Mouse (Mus musculus): ENCODE measurements around the gene Nudt6. TPM values are rescaled to one million over a fixed set of nuclear protein-coding genes. Genes with fewer than 3 reads are reported as not detected.

Gene Nudt6
- polyA plus RNA-seq, 1 experiment from 2014 or later: 4.9 TPM

GRCm38 (mm10) chr3:37381457-37381856 lies 38.6 kb downstream of the Nudt6 start:
- H3K4me2 ChIP-seq: no peak overlapping the region
- ATAC-seq (ENCODE audit: insufficient read depth): no peak
- H3K27me3 ChIP-seq: no peaks in the 10 kb centered on the region
- H3K4me3 ChIP-seq (replicated peaks): no peak overlapping the region
- no peaks in the 10 kb centered on the region for H3K4me1 ChIP-seq (replicated peaks)
- H3K9me3 ChIP-seq (replicated peaks): no peaks in the 10 kb centered on the region
- 45% methylated on average over 6 of the region's 6 CpGs for WGBS (ENCODE audit: insufficient replicate concordance)
- no peaks in the 10 kb centered on the region for H3K36me3 ChIP-seq (replicated peaks)
- H3K9ac ChIP-seq: no peak overlapping the region
- H3K27ac ChIP-seq (replicated peaks): no peak overlapping the region

- no peaks in the 10 kb centered on the region for H3K4me1 ChIP-seq (replicated peaks)
- H3K9ac ChIP-seq: no peak overlapping the region
- H3K4me2 ChIP-seq: no peak overlapping the region
- no peak overlapping the region for H3K4me3 ChIP-seq (replicated peaks)
- H3K9me3 ChIP-seq (replicated peaks): no peaks in the 10 kb centered on the region
- no peak overlapping the region for H3K27ac ChIP-seq (replicated peaks)
- no peaks in the 10 kb centered on the region for H3K36me3 ChIP-seq (replicated peaks)
- ATAC-seq (ENCODE audit: insufficient read depth): no peak
- no peaks in the 10 kb centered on the region for H3K27me3 ChIP-seq
- WGBS (ENCODE audit: insufficient replicate concordance): 69% methylated on average over 18 of the region's 18 CpGs
Observed at GRCm38 (mm10) chr3:37379930-37380881, 39.8 kb downstream of the Nudt6 start.

- Histone ChIP-seq H3K4me1 (replicated peaks) (no peaks in the 10 kb centered on the region), H3K27me3 (no peaks in the 10 kb centered on the region), H3K9ac (no peak overlapping the region), H3K4me3 (replicated peaks) (no peak overlapping the region), H3K27ac (replicated peaks) (no peak overlapping the region), H3K4me2 (no peak overlapping the region), H3K9me3 (replicated peaks) (no peaks in the 10 kb centered on the region), H3K36me3 (replicated peaks) (no peaks in the 10 kb centered on the region)
- no peak for ATAC-seq (ENCODE audit: insufficient read depth)
- WGBS (ENCODE audit: insufficient replicate concordance): 64% methylated on average over 14 of the region's 14 CpGs
Observed at GRCm38 (mm10) chr3:37379201-37379600, 40.8 kb downstream of the Nudt6 start.

DNA sequence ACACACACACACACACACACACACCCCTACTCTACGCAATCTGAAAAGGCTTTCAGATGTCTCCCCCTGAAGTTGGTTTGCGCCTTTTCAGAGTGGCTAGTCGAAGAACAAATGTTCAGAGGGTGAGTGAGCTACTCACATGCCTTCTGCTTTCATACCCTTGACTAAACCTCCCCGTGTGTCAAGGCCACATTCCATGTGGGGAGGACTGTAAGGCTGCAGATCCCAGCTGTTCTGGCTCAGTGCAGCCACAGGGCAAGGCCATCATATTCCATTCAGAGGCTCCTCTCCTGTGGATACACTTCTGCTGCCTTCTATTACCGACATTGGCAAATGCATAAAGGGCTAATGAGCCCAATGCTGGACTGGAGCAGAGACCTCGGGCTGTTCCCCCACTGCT lies 41.6 kb downstream of the Nudt6 start:
- WGBS (ENCODE audit: insufficient replicate concordance): 70% methylated on average over 6 of the region's 6 CpGs

GRCm38 (mm10) chr3:37377926-37378325 lies 42.1 kb downstream of the Nudt6 start:
- no peak for ATAC-seq (ENCODE audit: insufficient read depth)

More for the DNA sequence above, 41.6 kb downstream of the Nudt6 start:
- Histone ChIP-seq H3K27ac (replicated peaks) (no peak overlapping the region), H3K36me3 (replicated peaks) (no peaks in the 10 kb centered on the region), H3K27me3 (no peaks in the 10 kb centered on the region), H3K9me3 (replicated peaks) (no peaks in the 10 kb centered on the region), H3K4me3 (replicated peaks) (no peak overlapping the region), H3K9ac (no peak overlapping the region), H3K4me2 (no peak overlapping the region), H3K4me1 (replicated peaks) (no peaks in the 10 kb centered on the region)
- ATAC-seq (ENCODE audit: insufficient read depth): no peak

DNA sequence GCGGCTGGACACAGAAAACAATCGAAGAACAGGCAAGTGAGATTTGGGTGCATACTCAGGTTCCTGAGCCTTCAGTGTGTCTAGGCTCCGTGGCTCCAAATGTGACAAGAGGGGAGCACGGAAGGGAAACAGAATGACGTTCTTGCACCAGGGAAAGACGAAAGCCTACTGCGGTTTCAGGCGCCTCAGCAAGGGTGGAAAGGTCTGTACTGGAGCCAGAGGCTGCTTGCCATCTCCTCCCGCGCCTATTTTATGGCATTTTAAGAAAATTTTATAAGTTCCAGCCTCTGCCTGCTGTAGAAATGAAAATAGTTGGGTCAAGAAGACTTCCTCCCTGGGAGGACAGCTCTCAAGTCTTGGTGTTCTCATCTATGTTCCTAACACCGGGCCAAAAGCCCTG lies 46.3 kb downstream of the Nudt6 start:
- ATAC-seq (ENCODE audit: insufficient read depth): no peak

More at GRCm38 (mm10) chr3:37377926-37378325, 42.1 kb downstream of the Nudt6 start:
- no peak overlapping the region for H3K4me3 ChIP-seq (replicated peaks)
- H3K27me3 ChIP-seq: no peaks in the 10 kb centered on the region
- no peaks in the 10 kb centered on the region for H3K9me3 ChIP-seq (replicated peaks)
- H3K4me2 ChIP-seq: no peak overlapping the region
- H3K27ac ChIP-seq (replicated peaks): no peak overlapping the region
- no peaks in the 10 kb centered on the region for H3K36me3 ChIP-seq (replicated peaks)
- WGBS (ENCODE audit: insufficient replicate concordance): 80% methylated on average over 6 of the region's 6 CpGs
- H3K4me1 ChIP-seq (replicated peaks): no peaks in the 10 kb centered on the region
- H3K9ac ChIP-seq: no peak overlapping the region

DNA sequence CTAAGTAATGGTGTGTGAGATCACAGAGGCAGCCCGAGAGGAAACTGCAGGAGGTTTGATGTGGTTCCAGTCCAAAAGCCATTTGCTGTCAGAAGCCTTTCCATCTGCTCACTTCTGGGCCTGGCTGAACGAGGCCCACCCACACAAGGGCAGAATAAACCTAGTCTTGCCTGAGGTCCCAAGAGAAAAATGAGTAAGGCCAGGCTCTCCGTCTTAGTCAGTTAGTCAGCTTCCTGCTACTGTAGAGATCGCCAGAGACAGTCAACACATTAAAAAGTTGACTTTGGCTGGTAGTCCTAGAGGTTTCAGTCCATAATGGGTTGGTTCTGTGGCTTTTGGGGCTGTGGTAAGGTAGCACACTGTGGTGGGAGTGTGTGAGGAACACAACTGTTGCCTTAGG lies 49.6 kb downstream of the Nudt6 start:
- Histone ChIP-seq H3K4me1 (replicated peaks) (no peaks in the 10 kb centered on the region), H3K27me3 (no peaks in the 10 kb centered on the region), H3K4me3 (replicated peaks) (no peak overlapping the region), H3K9ac (no peak overlapping the region), H3K4me2 (no peak overlapping the region), H3K9me3 (replicated peaks) (no peaks in the 10 kb centered on the region), H3K36me3 (replicated peaks) (no peaks in the 10 kb centered on the region), H3K27ac (replicated peaks) (no peak overlapping the region)
- WGBS (ENCODE audit: insufficient replicate concordance): 50% methylated on average over 4 of the region's 4 CpGs
- ATAC-seq (ENCODE audit: insufficient read depth): no peak

More for the DNA sequence above, 46.3 kb downstream of the Nudt6 start:
- Histone ChIP-seq H3K27me3 (no peaks in the 10 kb centered on the region), H3K27ac (replicated peaks) (no peak overlapping the region), H3K9ac (no peak overlapping the region), H3K4me2 (no peak overlapping the region), H3K36me3 (replicated peaks) (no peaks in the 10 kb centered on the region), H3K4me1 (replicated peaks) (no peaks in the 10 kb centered on the region), H3K4me3 (replicated peaks) (no peak overlapping the region), H3K9me3 (replicated peaks) (no peaks in the 10 kb centered on the region)
- 68% methylated on average over 11 of the region's 11 CpGs for WGBS (ENCODE audit: insufficient replicate concordance)

DNA sequence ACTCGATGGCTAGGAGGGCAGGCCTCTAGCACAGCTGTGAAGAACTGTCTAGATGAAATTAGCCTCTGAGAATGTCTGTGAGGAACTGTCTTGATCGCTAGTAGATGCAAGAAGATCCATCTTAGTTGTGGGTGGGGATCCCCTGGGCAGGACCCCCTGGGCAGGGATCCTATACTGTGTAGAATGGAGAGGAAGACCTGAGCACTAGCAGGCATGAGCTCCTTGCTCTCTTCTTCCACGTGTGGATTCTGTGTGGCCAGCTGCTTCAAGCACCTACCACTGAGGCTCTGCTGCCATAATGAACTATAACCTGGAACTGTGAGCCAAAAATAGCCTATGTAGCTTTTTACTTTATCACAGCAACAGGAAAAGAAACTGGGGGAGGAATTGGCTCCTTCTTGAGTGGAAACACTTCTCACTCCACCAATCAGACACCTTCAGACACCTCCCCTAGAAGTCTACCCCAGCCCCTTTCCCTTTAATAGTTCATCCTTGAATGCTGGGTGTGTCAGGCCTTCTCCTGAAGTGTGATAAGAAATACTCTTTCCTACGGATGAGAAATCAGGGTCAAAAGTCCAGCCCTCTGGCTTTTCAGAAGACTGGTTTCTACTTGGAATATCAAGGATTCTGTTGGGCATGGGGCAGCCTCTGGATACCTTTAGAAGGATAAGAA lies 53.5 kb downstream of the Nudt6 start:
- ATAC-seq (ENCODE audit: insufficient read depth): no peak
- Histone ChIP-seq H3K27me3 (no peaks in the 10 kb centered on the region), H3K4me2 (no peak overlapping the region), H3K36me3 (replicated peaks) (no peaks in the 10 kb centered on the region), H3K27ac (replicated peaks) (no peak overlapping the region), H3K4me1 (replicated peaks) (no peaks in the 10 kb centered on the region), H3K9ac (no peak overlapping the region), H3K9me3 (replicated peaks) (no peaks in the 10 kb centered on the region), H3K4me3 (replicated peaks) (no peak overlapping the region)
- 33% methylated on average over 4 of the region's 4 CpGs for WGBS (ENCODE audit: insufficient replicate concordance)

DNA sequence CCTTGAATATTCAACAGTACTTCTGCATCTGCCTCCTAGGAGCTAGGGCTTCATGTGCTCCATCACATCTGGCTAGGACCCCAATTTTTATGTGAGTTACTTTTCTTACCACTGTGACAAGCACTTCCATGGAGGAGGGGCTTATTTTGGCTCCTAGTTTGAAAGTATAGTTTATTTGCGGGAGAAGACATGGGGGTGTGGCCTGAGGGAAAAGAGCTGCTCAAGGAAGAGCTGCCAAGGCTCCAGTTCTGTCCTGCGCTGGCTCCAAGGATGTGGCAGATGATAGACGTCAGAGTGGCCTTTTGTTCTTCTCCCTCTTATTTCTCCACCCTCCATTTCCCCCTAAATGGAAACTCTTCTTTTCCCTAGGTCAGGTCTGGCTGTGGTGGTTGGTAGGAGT lies 54.0 kb downstream of the Nudt6 start:
- H3K36me3 ChIP-seq (replicated peaks): no peaks in the 10 kb centered on the region
- H3K27me3 ChIP-seq: no peaks in the 10 kb centered on the region
- no peak overlapping the region for H3K9ac ChIP-seq
- no peaks in the 10 kb centered on the region for H3K9me3 ChIP-seq (replicated peaks)
- no peaks in the 10 kb centered on the region for H3K4me1 ChIP-seq (replicated peaks)
- H3K4me2 ChIP-seq: no peak overlapping the region
- ATAC-seq (ENCODE audit: insufficient read depth): no peak
- no peak overlapping the region for H3K4me3 ChIP-seq (replicated peaks)
- WGBS (ENCODE audit: insufficient replicate concordance): 43% methylated on average over 3 of the region's 3 CpGs
- no peak overlapping the region for H3K27ac ChIP-seq (replicated peaks)

DNA sequence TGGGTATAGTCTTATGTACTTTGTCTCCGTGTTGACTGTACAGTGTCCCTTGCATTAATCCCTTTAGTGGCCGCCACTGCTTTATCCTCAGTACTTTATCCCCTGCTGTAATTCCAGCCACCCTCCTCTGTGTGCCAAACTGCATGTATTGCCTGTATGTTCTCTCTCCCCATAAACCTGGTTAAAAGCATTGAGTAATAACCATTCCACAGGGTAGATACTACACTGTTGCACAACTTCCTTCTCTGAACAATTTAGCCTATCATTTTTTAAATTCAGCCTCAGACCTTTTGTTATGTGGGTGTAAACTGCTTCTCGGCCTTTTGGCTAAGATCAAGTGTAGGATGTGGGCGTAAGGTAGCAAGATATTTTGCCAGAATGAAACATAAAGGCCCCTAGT lies 54.9 kb downstream of the Nudt6 start:
- H3K4me1 ChIP-seq (replicated peaks): no peaks in the 10 kb centered on the region
- no peaks in the 10 kb centered on the region for H3K9me3 ChIP-seq (replicated peaks)
- H3K4me3 ChIP-seq (replicated peaks): no peak overlapping the region
- ATAC-seq (ENCODE audit: insufficient read depth): no peak
- no peaks in the 10 kb centered on the region for H3K36me3 ChIP-seq (replicated peaks)
- H3K27ac ChIP-seq (replicated peaks): no peak overlapping the region
- H3K27me3 ChIP-seq: no peaks in the 10 kb centered on the region
- H3K9ac ChIP-seq: no peak overlapping the region
- 71% methylated on average over 4 of the region's 4 CpGs for WGBS (ENCODE audit: insufficient replicate concordance)
- H3K4me2 ChIP-seq: no peak overlapping the region

DNA sequence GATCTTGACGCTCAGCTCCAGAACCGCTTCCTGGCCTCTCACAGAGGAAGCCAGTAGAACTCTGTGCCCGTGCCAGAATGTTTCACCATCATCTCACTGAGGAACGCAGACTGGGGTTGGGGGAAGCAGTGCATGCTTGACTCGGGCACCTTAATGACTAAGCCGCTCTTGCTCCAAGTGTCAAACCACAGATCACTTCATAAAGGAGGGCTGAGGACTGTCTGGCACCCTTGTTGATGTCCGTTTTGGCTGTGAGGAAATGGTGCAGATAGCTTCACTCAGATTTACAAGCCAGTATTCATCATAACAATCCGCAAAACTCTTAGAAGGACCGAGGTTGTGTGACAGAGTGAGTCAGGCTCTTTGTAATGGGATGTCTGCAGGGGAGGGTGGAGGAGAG lies 59.3 kb downstream of the Nudt6 start:
- Histone ChIP-seq H3K27me3 (peaks cover 9% of the 10 kb centered on the region; the same call in 1 of the 2 replicates), H3K4me3 (replicated peaks) (no peak overlapping the region), H3K27ac (replicated peaks) (no peak overlapping the region), H3K36me3 (replicated peaks) (no peaks in the 10 kb centered on the region), H3K9me3 (replicated peaks) (no peaks in the 10 kb centered on the region), H3K9ac (no peak overlapping the region), H3K4me1 (replicated peaks) (no peaks in the 10 kb centered on the region), H3K4me2 (no peak overlapping the region)
- ATAC-seq (ENCODE audit: insufficient read depth): no peak
- WGBS (ENCODE audit: insufficient replicate concordance): 48% methylated on average over 9 of the region's 9 CpGs

Measured in liver, embryonic 15.5 days (tissue).